Mouse (Mus musculus) intestine, embryonic 16.5 days (tissue): ENCODE results near the gene Kcnk12. TPM values are rescaled to one million over a fixed set of nuclear protein-coding genes. Genes with fewer than 3 reads are reported as not detected.

Source experiments
- polyA plus RNA-seq: library from polyadenylated mRNA; unstranded; fragments of >200 nt; fragmentation: Nextera tagmentation; extraction: Ambion mirVana; gene quantifications from 2 replicates; pipeline ENCODE4 v1.2.1, GENCODE M21; 2015

The Kcnk12 gene
- polyA plus RNA-seq, 1 experiment from 2014 or later = not detected

Other genes with a start within 250 kb of the Kcnk12 start
- gene Epcam, start 162.0 kb downstream of the Kcnk12 start, polyA plus RNA-seq = 1,152 and 1,162 TPM in 2 replicates
- gene Msh2, start 125.7 kb downstream of the Kcnk12 start, polyA plus RNA-seq = 55.0 and 59.5 TPM in 2 replicates
- gene Rpl36-ps4, start 123.0 kb upstream of the Kcnk12 start, polyA plus RNA-seq = not detected in 2 replicates
- 30.1 and 30.2 TPM in 2 replicates for gene Msh6, start 177.1 kb upstream of the Kcnk12 start, polyA plus RNA-seq